Mouse (Mus musculus) embryonic facial prominence, embryonic 10.5 days (tissue): ENCODE results near the gene Pax7. TPM values are rescaled to one million over a fixed set of nuclear protein-coding genes. Genes with fewer than 3 reads are reported as not detected.

Experiments used
- DNase-seq: peaks from one replicate; pipeline ENCODE4 v3.0.0-alpha.2; 2017; ENCODE audit warnings: low spot score
- H3K27ac ChIP-seq: fragments of 300-500 bp; sonication (generic); replicated peaks from 2 replicates; pipeline ENCODE4 v1.5.1; 2016; ENCODE audit warnings: mild to moderate bottlenecking
- H3K27me3 ChIP-seq: fragments of 300-500 bp; sonication (generic); replicated peaks from 2 replicates; pipeline ENCODE4 v1.6.1; 2016; ENCODE audit warnings: low read depth, mild to moderate bottlenecking; ENCODE audit not compliant: poor library complexity, severe bottlenecking
- H3K36me3 ChIP-seq: fragments of 300-500 bp; sonication (generic); replicated peaks from 2 replicates; pipeline ENCODE4 v1.6.1; 2016; ENCODE audit warnings: mild to moderate bottlenecking, moderate library complexity
- H3K4me1 ChIP-seq: fragments of 300-500 bp; sonication (generic); 2 replicates; pipeline ENCODE4 v1.6.1; 2016
- H3K4me3 ChIP-seq: fragments of 300-500 bp; sonication (generic); 2 replicates; pipeline ENCODE4 v1.5.1; 2016; ENCODE audit warnings: mild to moderate bottlenecking, moderate library complexity
- H3K9me3 ChIP-seq: fragments of 300-500 bp; sonication (generic); 2 replicates; pipeline ENCODE4 v1.6.1; 2016; ENCODE audit warnings: mild to moderate bottlenecking
- WGBS: fragments of 180-500 bp; shearing (Covaris S2); methylation state at CpG from one replicate; pipeline ENCODE4 v1.1.7; 2016; 5-methylcytosine and 5-hydroxymethylcytosine counted together
- polyA plus RNA-seq: library from polyadenylated mRNA; unstranded; fragments of >200 nt; fragmentation: Nextera tagmentation; extraction: Ambion mirVana; gene quantifications from 2 replicates; pipeline ENCODE4 v1.2.1, GENCODE M21; 2016

Pax7 gene
- polyA plus RNA-seq, 1 experiment from 2014 or later: 2.6 TPM

DNA sequence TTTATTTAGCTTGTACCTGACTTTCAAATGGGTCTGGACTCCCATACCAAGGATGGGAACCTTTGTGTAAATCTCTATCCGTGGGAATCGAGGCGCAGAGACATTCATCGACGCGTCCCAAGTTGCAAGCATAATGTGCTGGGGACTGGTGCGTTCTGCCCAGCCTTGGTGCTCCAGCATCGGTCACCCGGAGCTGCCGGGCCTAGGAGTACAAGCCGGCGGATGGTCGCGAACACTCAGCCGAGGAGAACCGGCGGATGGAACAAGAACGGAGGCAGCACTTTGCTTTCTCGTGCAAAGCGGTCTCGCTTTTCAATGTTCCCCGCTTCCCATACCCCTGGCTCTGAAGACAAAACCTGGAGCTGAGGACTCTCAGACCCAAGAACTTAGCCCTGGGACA, 12.3 kb downstream of the Pax7 start:
- H3K27ac ChIP-seq: peak overlapping the region; percentile 85
- H3K36me3 ChIP-seq: no peaks in the 10 kb centered on the region
- H3K4me1 ChIP-seq: peaks cover 85% of the 10 kb centered on the region
- H3K27me3 ChIP-seq: peaks cover 100% of the 10 kb centered on the region
- peak overlapping the region; percentile 54 for H3K4me3 ChIP-seq
- DNase-seq: no peak
- no peaks in the 10 kb centered on the region for H3K9me3 ChIP-seq
- WGBS: 1% methylated on average over 22 of the region's 22 CpGs

DNA sequence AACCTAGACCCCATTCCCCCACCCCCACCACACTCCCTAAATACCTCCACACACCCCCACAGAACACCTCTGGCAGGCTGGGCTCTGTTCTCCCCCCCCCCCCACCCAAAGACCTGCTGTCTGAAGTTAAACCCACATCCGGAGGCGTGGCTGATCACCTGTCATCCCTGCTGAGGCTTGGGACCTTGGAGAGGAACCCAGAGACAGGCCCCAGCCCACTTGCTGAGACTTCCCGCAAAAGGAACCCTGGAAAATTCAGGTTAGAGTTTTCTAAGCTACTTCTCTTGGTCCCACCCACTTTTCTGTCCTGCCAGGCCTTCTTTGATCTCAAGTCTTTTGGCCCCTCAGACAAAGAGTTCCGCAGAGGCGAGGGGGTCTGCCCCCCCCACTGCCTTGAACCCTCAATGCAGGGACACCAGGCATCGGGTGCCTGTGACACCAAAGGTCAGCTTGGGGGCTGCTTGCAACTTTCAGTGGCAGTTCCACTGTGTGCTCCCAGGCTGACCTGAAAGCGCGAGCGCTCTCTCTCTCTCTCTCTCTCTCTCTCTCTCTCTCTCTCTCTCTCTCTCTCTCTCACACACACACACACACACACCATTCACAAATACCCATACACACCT, 13.8 kb downstream of the Pax7 start:
- peak overlapping the region; percentile 21; the same call in 1 of the 2 replicates for H3K4me3 ChIP-seq

DNA sequence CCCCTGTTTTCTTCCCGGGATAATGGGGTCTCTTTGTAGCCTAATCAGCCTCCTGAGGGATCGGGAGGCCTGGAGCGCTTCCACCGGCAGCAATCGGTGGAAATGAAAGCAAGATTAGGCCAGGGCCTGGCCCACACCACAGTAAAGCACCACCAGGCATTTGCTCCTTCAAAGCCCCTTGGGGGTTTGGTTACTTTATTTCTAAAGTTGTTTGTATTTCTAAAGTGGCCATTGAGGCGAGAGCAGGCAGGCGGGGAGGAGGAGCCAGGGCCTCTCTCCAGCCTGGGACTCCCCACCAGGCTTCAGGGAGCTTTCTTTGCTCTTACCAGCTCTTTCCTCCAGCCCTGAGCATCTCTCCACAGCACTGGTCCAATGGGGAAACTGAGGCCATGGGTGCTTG, 15.2 kb downstream of the Pax7 start:
- Histone ChIP-seq H3K27me3 (peaks cover 100% of the 10 kb centered on the region), H3K4me1 (peaks cover 78% of the 10 kb centered on the region), H3K27ac (no peak overlapping the region; the same call in 1 of the 2 replicates), H3K36me3 (no peaks in the 10 kb centered on the region), H3K4me3 (0 out of 2 replicates have a peak overlapping the region, but pooled peaks have one; percentile 11), H3K9me3 (no peaks in the 10 kb centered on the region)
- DNase-seq: peak; percentile 48
- WGBS: 2% methylated on average over 7 of the region's 7 CpGs

More for the DNA sequence above, 13.8 kb downstream of the Pax7 start:
- Histone ChIP-seq H3K27ac (no peak overlapping the region), H3K4me1 (peaks cover 79% of the 10 kb centered on the region), H3K36me3 (no peaks in the 10 kb centered on the region), H3K27me3 (peaks cover 100% of the 10 kb centered on the region), H3K9me3 (no peaks in the 10 kb centered on the region)
- DNase-seq: peak; percentile 38
- 3% methylated on average over 9 of the region's 9 CpGs for WGBS

DNA sequence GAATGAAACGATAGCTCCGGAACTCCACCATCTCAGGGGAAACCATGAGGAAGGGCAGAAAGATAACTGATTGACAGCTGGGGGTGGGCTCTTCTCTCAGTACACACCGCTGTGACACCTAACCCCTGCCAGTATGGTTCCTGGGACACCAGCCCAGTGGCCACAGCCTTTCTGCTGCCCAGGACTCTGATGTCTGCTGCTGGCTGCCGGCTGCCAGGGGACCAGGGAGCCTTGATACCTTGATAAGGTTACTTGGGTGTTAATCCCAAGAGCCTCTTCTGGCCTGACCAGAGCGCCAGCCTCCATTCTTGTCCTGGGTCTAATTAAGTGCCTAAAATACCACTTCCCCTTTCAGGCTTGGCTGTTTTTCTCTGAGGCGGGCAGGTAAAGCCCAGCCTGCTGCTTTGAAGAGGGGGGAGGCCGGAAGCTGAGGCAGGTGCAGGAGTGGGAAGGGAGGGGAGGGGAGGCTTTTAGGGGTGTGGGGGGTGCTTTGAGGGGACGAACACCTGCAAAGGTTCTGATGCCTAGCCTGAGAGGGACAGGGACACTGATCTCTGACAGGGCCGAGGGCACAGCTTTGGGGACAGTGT, 19.9 kb downstream of the Pax7 start:
- Histone ChIP-seq H3K27ac (no peak overlapping the region), H3K9me3 (no peaks in the 10 kb centered on the region), H3K4me3 (no peak overlapping the region), H3K27me3 (peaks cover 100% of the 10 kb centered on the region), H3K36me3 (no peaks in the 10 kb centered on the region), H3K4me1 (peaks cover 77% of the 10 kb centered on the region)
- 19% methylated on average over 9 of the region's 9 CpGs for WGBS
- no peak for DNase-seq

DNA sequence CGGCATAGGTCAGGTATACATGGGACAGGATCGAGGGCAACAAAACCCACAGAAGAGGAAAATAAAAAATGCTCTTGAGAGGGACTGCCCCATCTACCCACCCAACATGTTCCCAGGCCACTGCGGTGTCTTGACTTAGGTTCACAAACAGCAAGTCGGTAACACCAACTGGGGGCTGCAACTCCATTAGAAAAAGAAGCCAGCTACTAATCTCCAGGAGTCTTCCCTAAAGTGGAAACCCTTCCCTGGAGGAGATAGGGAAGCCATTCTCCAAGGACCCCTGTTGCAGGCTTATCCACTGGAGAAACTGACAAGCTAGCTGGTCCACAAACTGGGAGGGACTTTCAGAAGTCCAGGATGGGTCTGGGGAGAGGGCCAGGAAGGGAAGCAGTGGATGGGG, 21.4 kb downstream of the Pax7 start:
- peaks cover 98% of the 10 kb centered on the region for H3K27me3 ChIP-seq
- no peaks in the 10 kb centered on the region for H3K36me3 ChIP-seq
- no peak for DNase-seq
- H3K9me3 ChIP-seq: no peaks in the 10 kb centered on the region
- H3K4me1 ChIP-seq: peaks cover 74% of the 10 kb centered on the region
- no peak overlapping the region for H3K4me3 ChIP-seq
- H3K27ac ChIP-seq: peak overlapping the region; percentile 78; the same call in 1 of the 2 replicates
- 36% methylated on average over 4 of the region's 4 CpGs for WGBS

DNA sequence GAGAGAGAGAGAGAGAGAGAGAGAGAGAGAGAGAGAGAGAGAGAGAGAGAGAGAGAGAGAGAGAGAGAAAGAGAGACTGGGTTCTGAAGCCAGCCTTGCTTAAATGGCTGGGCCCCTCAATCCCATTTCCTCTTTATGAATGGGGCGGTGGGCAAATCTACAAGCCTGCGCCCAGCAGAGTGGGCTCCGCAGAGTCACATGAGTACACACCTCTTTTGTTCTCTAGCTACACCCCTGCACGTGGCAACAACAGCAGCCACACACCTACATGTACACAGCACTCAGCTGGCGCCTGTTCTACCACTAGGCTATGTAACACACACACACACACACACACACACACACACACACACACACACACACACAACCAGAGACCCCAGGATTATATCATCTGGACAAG, 21.9 kb downstream of the Pax7 start:
- peak overlapping the region; percentile 78 for H3K27ac ChIP-seq
- 23% methylated on average over 5 of the region's 5 CpGs for WGBS

DNA sequence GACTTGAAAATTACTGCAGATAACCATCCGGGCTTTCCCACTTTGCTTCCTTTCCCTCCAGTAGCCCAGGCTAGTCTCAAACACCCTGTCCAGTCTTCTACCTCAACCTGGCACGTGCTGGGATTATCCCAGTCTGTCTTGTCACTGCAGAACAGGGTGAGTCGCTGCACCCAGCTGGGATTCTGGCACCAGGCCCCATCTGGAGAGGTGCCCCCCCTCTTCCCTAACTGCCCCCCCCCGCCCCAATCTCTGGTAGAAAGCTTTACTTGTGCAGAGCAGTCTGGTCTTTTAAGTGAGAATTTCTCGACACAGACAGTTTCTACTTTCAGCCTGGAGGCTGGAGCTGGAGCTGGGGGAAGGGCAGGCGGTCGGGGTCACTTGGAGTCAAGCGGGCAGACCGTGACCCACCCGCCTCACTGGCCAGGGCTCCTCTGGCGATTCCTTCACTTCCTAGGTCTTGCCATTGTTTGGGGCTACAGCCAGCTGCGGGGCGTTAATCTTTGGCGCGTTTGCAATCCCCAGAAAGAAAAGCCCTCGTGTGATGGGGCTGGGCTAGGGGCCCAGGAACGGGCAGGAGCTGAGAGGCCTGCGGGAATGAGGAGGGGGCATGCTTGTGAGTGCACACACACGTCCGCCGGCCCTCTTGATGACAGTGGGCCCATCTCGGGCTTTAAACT, 22.4 kb downstream of the Pax7 start:
- Histone ChIP-seq H3K27ac (peak overlapping the region; percentile 78), H3K27me3 (peaks cover 98% of the 10 kb centered on the region), H3K9me3 (no peaks in the 10 kb centered on the region), H3K36me3 (no peaks in the 10 kb centered on the region), H3K4me3 (peak overlapping the region; percentile 36), H3K4me1 (peaks cover 81% of the 10 kb centered on the region)
- WGBS: 1% methylated on average over 22 of the region's 22 CpGs
- DNase-seq: peak; percentile 71

More for the DNA sequence above, 21.9 kb downstream of the Pax7 start:
- no peaks in the 10 kb centered on the region for H3K9me3 ChIP-seq
- peaks cover 98% of the 10 kb centered on the region for H3K27me3 ChIP-seq
- peak overlapping the region; percentile 36; the same call in 1 of the 2 replicates for H3K4me3 ChIP-seq
- no peaks in the 10 kb centered on the region for H3K36me3 ChIP-seq
- no peak for DNase-seq
- H3K4me1 ChIP-seq: peaks cover 77% of the 10 kb centered on the region

DNA sequence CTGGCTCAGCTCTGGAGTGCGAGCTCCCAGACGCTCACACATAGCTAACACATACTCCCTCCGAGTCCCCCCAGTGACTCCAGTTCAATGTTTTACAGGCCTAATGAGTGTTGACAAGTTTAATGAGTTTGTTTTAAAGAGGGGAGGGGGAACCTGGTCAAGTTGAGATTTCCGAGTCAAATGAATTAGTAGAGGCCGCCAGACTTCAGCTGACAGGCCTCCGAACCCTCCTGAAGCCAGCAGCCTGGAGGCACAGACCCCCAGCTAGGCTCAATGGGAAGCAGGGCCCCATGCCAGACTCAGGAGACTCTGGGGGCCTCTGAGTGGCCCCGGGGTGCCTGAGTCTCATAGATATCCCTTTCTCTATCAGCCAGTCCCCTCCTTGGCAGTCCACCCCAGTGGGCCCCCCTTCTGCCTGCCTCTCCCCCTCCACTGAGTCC, 23.9 kb downstream of the Pax7 start:
- H3K4me3 ChIP-seq: no peak overlapping the region
- DNase-seq: peak; percentile 50
- H3K36me3 ChIP-seq: no peaks in the 10 kb centered on the region
- 8% methylated on average over 7 of the region's 7 CpGs for WGBS
- no peaks in the 10 kb centered on the region for H3K9me3 ChIP-seq
- peaks cover 90% of the 10 kb centered on the region for H3K4me1 ChIP-seq
- peak overlapping the region; percentile 44 for H3K27ac ChIP-seq
- peaks cover 98% of the 10 kb centered on the region for H3K27me3 ChIP-seq

DNA sequence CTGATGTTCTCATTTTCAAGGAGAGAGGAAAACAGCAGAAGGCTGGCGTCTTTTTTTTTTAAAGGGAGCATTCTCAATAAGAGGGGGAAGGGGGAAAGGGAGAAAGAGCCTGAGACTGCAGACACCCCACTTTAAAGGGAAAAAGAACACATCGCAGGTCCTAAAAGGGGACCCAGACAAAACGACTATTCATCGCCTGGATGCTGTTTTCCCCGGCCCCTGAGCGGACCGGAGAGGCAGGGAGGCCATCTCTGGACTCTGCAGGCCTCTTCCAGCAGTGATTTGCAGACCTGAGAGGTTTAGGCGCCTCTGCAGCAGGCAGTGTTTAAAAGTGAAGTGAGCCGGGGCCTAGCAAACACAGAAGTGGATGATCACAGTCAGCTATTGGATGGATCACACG, 25.5 kb downstream of the Pax7 start:
- Histone ChIP-seq H3K36me3 (no peaks in the 10 kb centered on the region), H3K9me3 (no peaks in the 10 kb centered on the region), H3K27me3 (peaks cover 98% of the 10 kb centered on the region), H3K4me1 (peaks cover 81% of the 10 kb centered on the region), H3K4me3 (no peak overlapping the region), H3K27ac (no peak overlapping the region; the same call in 1 of the 2 replicates)
- no peak for DNase-seq
- WGBS: 9% methylated on average over 10 of the region's 10 CpGs

DNA sequence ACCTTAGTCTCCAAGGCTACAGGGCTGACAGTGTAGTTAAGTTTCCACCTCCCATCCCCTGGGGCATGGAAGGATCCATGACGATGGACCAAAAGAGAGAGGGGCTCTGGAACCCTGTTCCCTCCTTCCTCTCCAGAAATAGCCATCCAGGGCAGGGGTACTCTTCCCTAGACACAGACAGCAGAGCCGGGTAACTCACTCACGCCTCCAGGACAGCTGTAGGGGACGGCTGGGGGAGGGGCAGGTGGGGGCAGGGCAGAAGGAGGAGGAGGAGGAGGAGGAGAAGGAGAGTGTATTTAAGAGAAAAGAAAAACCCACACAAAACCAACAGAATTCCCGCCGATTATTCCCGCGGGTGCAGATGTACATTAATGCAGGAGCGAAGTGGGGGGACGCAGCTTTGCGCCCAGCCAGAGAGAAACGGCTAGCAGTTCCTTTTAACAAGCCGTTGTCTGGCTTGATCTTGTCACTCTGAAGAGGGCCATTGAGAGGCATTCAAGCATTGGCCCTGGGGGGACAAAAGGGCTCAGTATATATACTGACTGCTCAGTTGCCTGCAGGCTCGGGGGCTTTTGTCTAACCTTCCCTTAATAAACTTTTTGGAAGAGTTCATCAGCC, 26.0 kb downstream of the Pax7 start:
- Histone ChIP-seq H3K4me1 (peaks cover 80% of the 10 kb centered on the region), H3K9me3 (no peaks in the 10 kb centered on the region), H3K27ac (peak overlapping the region; percentile 31), H3K27me3 (peaks cover 98% of the 10 kb centered on the region), H3K36me3 (no peaks in the 10 kb centered on the region), H3K4me3 (peak overlapping the region; percentile 8; the same call in 1 of the 2 replicates)
- DNase-seq: no peak
- WGBS: 2% methylated on average over 14 of the region's 14 CpGs

DNA sequence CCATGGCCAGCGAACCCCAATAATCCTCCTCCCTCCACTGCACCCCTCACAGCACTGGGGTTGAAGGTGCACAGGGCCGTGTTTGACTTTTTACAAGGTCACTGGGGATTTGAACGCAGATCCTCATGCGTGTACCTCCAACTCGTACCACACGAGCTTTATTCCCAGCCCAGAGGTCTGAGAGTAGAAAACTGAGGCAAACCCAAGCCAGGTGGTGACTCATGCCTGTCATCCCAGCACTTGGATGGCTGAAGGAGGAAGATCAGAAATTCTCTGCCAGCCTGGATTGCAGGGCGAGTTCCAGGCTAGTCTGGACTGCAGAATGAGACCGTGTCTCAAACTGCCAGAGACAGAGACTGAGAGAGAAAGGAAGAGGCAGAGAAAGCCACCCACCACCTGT, 28.4 kb downstream of the Pax7 start:
- peaks cover 64% of the 10 kb centered on the region for H3K4me1 ChIP-seq
- H3K27me3 ChIP-seq: peaks cover 98% of the 10 kb centered on the region
- 80% methylated on average over 8 of the region's 8 CpGs for WGBS

DNA sequence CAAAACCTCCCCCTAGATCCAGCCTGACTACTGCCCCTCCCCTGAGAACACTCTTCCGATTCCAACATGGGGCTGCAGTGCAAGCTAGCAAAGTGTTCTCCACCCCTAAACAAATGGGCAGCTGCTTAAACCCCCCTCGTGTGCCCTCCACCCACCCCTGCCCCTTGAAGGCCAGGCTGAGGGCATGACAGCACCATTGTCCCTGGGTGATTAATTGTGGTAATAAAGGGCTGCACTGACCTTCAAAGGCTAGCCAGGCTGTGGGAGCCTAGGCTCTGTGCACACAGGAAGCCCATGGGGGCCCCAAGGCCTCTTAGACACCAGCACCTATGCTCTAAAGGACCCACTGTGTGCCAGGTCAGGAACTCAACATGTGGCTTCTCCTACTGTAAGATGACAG, 29.3 kb downstream of the Pax7 start:
- H3K27me3 ChIP-seq: peaks cover 98% of the 10 kb centered on the region

More for the DNA sequence above, 28.4 kb downstream of the Pax7 start:
- H3K4me3 ChIP-seq: no peak overlapping the region
- no peaks in the 10 kb centered on the region for H3K36me3 ChIP-seq
- no peak overlapping the region for H3K27ac ChIP-seq
- H3K9me3 ChIP-seq: no peaks in the 10 kb centered on the region
- DNase-seq: no peak

More for the DNA sequence above, 29.3 kb downstream of the Pax7 start:
- no peak for DNase-seq
- Histone ChIP-seq H3K4me3 (no peak overlapping the region), H3K4me1 (peaks cover 55% of the 10 kb centered on the region), H3K27ac (no peak overlapping the region), H3K36me3 (no peaks in the 10 kb centered on the region), H3K9me3 (no peaks in the 10 kb centered on the region)
- WGBS: 58% methylated on average over 2 of the region's 2 CpGs
